Mouse (Mus musculus) lung, postnatal 14 days (tissue): ENCODE measurements around the gene Mrgbp.

Source experiments
- DNase-seq: peaks from one replicate; pipeline ENCODE4 v3.0.0; 2021

Mrgbp gene

GRCm38 (mm10) chr2:180597490-180597889, 16.4 kb downstream of the Mrgbp start, which contains the start of gene Col9a3:
Gene Col9a3, plus strand, starts transcription at chr2:180597790.
- no peak for DNase-seq

GRCm38 (mm10) chr2:180598157-180598705, 17.1 kb downstream of the Mrgbp start:
- no peak for DNase-seq

- no peak for DNase-seq
These were observed 19.5 kb downstream of the Mrgbp start for GRCm38 (mm10) chr2:180600569-180601021.

- DNase-seq: no peak
These were observed 23.7 kb downstream of the Mrgbp start for GRCm38 (mm10) chr2:180604781-180605180.

- no peak for DNase-seq
These were observed 29.2 kb downstream of the Mrgbp start for GRCm38 (mm10) chr2:180610283-180610682.

- no peak for DNase-seq
These were observed 30.8 kb downstream of the Mrgbp start for GRCm38 (mm10) chr2:180611882-180612281.
